Mouse (Mus musculus): ENCODE measurements around the gene AC131692.1. TPM values are rescaled to one million over a fixed set of nuclear protein-coding genes. Genes with fewer than 3 reads are reported as not detected.

AC131692.1 gene
- polyA plus RNA-seq, 1 experiment from 2014 or later = not detected

DNA sequence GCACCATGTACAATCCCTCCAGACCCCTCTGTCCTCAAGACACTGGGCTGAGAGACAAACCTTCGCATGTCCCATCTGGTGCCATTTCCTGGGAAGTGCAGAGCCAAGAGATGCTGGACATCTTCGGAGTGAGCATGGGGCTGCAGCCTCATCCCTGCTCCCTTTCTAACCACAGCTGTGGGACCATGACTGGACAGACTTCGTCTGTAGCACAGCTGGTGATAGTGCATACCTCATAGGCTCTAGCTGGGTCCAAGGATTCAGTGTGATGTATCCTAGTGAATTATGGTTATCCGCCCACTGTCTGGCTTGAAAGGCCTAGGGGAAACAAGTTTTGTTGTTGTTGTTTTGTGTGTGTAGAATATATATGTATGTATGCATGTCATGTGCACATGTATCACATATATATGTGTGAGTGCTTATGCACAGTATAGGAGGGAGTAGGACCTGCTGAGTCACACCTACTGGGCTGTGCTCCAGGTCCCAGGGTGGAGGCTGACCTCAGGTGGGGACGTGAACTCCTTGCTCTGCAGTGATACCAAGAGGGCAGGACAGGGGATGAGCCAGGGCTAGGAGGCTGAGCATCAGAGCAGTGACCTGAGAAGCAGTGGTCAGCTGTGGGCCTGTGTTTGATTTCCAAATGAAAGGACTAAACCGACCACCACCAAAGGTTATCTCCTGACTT, 8.1 kb downstream of the AC131692.1 start:
- no peaks in the 10 kb centered on the region for H3K27me3 ChIP-seq (replicated peaks)
- H3K9me3 ChIP-seq (replicated peaks) = no peaks in the 10 kb centered on the region
- no peak overlapping the region for H3K4me3 ChIP-seq (replicated peaks)
- 86% methylated on average over 6 of the region's 6 CpGs for WGBS
- no peak overlapping the region for H3K9ac ChIP-seq (replicated peaks)
- H3K27ac ChIP-seq (replicated peaks) = no peak overlapping the region
- H3K36me3 ChIP-seq = no peaks in the 10 kb centered on the region
- H3K4me2 ChIP-seq = no peak overlapping the region
- ATAC-seq (ENCODE audit: low FRiP score) = no peak
- H3K4me1 ChIP-seq = no peaks in the 10 kb centered on the region

DNA sequence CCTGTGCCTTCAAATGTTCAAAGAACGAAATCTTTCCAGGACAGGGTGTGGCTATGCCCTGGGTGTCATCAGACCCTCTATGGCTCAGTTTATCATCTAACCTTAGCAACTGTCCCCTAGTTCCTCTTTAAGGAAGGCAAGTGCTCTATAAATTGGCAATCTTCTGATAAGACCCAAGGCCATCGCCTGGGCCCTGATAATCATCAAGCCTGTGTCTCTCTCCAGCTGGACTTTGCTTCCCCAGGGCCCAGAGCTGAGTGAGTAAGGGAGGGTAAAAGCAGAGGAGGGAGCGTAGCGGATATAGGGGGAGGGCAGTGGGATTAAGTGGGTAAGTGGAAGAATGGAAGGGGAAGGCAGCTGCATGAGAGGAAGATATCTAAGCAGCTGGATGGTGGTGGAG, 10.3 kb downstream of the AC131692.1 start:
- H3K9ac ChIP-seq (replicated peaks) = no peak overlapping the region
- ATAC-seq (ENCODE audit: low FRiP score) = no peak
- WGBS = 89% methylated on average over 4 of the region's 4 CpGs

DNA sequence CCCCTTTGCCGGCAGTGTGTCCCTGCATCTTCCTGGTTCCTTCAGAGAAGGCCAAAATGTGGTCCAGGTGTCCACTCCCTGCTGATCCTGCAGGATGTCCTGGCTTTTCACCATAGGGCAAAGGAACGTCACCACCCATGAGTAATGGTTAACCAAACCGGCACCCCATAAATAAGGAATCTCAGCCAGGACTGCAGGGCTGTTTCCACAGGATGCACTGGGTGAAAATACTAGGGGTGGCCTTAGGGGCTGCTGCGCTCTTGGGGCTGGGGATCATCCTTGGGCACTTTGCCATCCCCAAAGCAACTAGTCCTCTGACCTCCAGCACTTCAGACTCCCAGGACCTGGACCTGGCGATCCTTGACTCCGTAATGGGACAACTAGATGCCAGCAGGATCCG, 11.4 kb downstream of the AC131692.1 start, which contains the start of gene Naaladl1:
Gene Naaladl1 (plus strand): TSS at position 197 of the 400 bp plus-strand sequence.
- Histone ChIP-seq H3K4me1 (no peaks in the 10 kb centered on the region), H3K4me3 (replicated peaks) (no peak within 1 kb of the TSS), H3K4me2 (no peak within 1 kb of the TSS), H3K9me3 (replicated peaks) (no peaks in the 10 kb centered on the region), H3K27me3 (replicated peaks) (no peaks in the 10 kb centered on the region), H3K27ac (replicated peaks) (no peak within 1 kb of the TSS), H3K36me3 (no peaks in the 10 kb centered on the region), H3K9ac (replicated peaks) (no peak within 1 kb of the TSS)
- ATAC-seq (ENCODE audit: low FRiP score) = no peak
- 88% methylated on average over 7 of the region's 7 CpGs for WGBS

More for the DNA sequence above, 10.3 kb downstream of the AC131692.1 start:
- Histone ChIP-seq H3K27me3 (replicated peaks) (no peaks in the 10 kb centered on the region), H3K4me2 (no peak overlapping the region), H3K4me1 (no peaks in the 10 kb centered on the region), H3K36me3 (no peaks in the 10 kb centered on the region), H3K27ac (replicated peaks) (no peak overlapping the region), H3K4me3 (replicated peaks) (no peak overlapping the region), H3K9me3 (replicated peaks) (no peaks in the 10 kb centered on the region)

DNA sequence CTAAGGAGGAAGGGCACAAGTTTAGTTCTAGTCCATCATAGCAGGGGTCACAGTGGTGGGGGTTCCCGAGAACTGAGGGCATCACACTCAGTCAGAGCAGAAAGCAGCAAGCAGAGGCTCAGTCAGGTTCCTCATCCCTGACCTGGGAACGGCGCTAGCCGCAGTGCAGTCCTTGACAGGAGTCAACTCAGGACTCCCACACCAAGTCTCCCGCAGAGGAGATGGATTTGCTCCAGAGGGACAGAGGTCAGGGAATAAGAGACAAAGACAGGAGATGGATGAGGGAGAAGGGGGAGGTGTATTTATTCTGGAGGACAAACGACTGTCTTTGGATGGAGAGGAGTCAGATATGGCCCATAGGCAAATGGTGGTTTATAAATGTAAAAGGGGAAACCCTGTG, 18.9 kb downstream of the AC131692.1 start:
- peaks cover 31% of the 10 kb centered on the region for H3K36me3 ChIP-seq
- WGBS = 71% methylated on average over 6 of the region's 6 CpGs
- H3K9me3 ChIP-seq (replicated peaks) = no peaks in the 10 kb centered on the region
- no peak overlapping the region for H3K4me2 ChIP-seq
- no peak overlapping the region for H3K9ac ChIP-seq (replicated peaks)
- ATAC-seq (ENCODE audit: low FRiP score) = no peak
- H3K4me1 ChIP-seq = peaks cover 16% of the 10 kb centered on the region
- no peak overlapping the region for H3K27ac ChIP-seq (replicated peaks)
- no peaks in the 10 kb centered on the region for H3K27me3 ChIP-seq (replicated peaks)
- no peak overlapping the region for H3K4me3 ChIP-seq (replicated peaks)

DNA sequence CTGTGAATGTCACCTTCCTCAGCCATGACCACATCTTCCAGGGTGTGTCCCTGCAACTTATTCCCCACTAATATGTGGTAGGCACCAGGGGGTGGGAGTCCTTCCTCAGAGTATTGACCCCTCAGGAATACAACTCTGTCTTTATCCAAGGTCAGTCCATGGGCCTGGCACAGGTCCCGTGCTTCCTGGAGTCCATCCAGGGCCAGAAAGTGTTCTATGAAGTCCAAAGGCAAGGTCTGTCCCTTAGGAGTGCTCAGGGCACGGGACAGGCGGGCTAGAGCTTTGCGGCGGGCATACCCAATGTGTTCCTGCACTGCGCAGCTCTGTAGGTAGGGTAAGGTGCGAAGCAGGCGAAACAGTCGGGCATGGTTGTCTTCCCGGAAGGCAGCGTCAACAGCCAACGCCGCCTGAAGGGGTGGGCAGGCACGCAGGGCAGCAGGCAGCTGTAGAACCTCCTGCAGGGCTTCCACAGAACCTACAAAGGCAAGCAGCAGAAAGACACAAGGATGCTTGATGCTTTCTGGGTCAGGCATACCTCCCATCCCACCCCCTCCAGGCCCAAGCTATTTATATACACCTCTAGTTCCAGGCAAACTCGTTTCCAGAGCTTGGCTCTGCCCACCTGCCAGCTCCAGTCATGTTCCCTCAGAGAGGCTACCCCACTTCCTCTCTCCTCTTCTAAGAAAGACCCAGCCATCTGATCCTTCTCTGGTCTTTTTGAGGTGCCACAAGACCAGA, 22.1 kb downstream of the AC131692.1 start:
- WGBS = 90% methylated on average over 15 of the region's 15 CpGs
- no peaks in the 10 kb centered on the region for H3K9me3 ChIP-seq (replicated peaks)
- H3K27ac ChIP-seq (replicated peaks) = no peak overlapping the region
- peaks cover 36% of the 10 kb centered on the region for H3K36me3 ChIP-seq
- ATAC-seq (ENCODE audit: low FRiP score) = no peak
- peaks cover 30% of the 10 kb centered on the region for H3K4me1 ChIP-seq
- 0 out of 2 replicates have a peak overlapping the region, but pooled peaks have one; percentile 36 for H3K9ac ChIP-seq (replicated peaks)
- H3K27me3 ChIP-seq (replicated peaks) = no peaks in the 10 kb centered on the region
- peak overlapping the region; percentile 92 for H3K4me2 ChIP-seq
- peak overlapping the region; percentile 71; the same call in 1 of the 2 replicates for H3K4me3 ChIP-seq (replicated peaks)

DNA sequence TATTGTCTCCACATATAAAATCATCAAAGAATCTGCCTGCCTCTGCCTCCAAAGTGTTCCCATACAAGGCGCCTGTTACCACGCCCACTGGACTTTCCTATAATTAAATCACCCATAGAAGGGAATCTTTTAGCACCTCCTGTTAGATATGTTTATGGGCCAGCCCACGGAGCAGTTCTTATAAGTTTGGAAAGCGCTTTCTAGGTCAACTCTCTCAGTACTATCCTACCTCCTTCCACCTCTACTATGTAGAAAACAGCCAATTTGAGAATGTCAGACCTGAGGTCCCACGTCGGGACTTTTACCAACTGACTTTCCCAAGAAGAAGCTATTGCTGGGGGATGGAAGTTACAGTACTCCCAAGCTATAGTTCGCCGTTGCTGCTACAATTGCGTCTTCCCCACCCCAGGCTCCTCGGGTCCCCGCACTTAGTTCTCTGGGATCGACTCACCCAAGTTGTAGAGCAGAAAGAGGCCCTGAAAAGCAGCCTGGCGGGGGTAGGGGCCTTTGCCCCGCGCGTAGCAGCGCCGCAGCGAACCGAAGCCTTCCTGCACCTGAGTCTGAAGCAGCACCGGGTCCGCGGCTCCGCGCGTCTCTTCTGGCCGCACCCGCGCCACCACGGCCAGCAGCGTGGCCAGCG, 23.2 kb downstream of the AC131692.1 start:
- Histone ChIP-seq H3K36me3 (peaks cover 35% of the 10 kb centered on the region), H3K27me3 (replicated peaks) (no peaks in the 10 kb centered on the region), H3K4me3 (replicated peaks) (peak overlapping the region; percentile 71), H3K4me2 (peak overlapping the region; percentile 92), H3K27ac (replicated peaks) (peak overlapping the region; percentile 95), H3K4me1 (peaks cover 30% of the 10 kb centered on the region), H3K9me3 (replicated peaks) (no peaks in the 10 kb centered on the region), H3K9ac (replicated peaks) (peak overlapping the region; percentile 78)
- 5% methylated on average over 32 of the region's 32 CpGs for WGBS
- ATAC-seq (ENCODE audit: low FRiP score) = no peak

DNA sequence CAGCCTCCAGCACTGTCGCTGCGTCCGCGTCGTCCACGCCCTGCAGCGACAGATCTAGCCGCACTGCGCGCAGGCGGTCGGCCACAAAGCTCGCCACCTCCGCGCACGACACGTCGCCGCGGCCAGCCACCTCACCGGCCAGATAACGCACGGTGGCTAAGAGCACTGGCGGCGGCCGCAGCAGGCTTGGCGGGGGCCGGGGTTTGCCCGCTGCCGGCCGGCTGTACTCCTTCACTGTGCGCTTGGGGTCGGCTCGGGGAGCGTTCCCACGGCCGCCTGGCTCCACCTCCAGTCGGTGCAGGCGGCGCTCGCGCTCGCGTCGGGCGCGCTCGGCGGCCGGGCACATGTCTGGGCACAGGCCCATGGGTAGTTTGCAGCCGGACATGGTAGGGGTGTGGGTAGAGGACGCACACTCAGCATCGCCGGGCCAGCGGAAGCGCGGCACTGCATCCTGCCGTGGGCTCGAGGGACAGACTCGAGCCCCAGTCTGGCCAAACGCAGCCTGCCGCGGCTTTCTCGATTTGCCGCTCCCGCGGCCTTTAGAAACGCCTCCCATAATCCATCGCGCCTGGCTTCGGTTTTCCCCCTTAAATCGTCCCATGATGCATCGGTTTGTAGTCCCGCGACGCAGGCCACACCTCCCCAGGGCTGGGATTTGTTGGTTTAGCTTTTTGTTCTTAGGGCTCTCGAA, 23.9 kb downstream of the AC131692.1 start, which contains the start of gene Sac3d1:
Gene Sac3d1 (minus strand): TSS at position 665 of the 691 bp plus-strand sequence.
- WGBS = under 1% methylated on average over 77 of the region's 77 CpGs
- H3K9me3 ChIP-seq (replicated peaks) = no peaks in the 10 kb centered on the region
- peaks cover 30% of the 10 kb centered on the region for H3K4me1 ChIP-seq
- H3K4me3 ChIP-seq (replicated peaks) = peak within 1 kb of the TSS; percentile 71
- ATAC-seq (ENCODE audit: low FRiP score) = peak; percentile 92
- H3K36me3 ChIP-seq = peaks cover 29% of the 10 kb centered on the region
- peak within 1 kb of the TSS; percentile 95 for H3K27ac ChIP-seq (replicated peaks)
- peak within 1 kb of the TSS; percentile 92 for H3K4me2 ChIP-seq
- H3K27me3 ChIP-seq (replicated peaks) = no peaks in the 10 kb centered on the region
- H3K9ac ChIP-seq (replicated peaks) = peak within 1 kb of the TSS; percentile 78

DNA sequence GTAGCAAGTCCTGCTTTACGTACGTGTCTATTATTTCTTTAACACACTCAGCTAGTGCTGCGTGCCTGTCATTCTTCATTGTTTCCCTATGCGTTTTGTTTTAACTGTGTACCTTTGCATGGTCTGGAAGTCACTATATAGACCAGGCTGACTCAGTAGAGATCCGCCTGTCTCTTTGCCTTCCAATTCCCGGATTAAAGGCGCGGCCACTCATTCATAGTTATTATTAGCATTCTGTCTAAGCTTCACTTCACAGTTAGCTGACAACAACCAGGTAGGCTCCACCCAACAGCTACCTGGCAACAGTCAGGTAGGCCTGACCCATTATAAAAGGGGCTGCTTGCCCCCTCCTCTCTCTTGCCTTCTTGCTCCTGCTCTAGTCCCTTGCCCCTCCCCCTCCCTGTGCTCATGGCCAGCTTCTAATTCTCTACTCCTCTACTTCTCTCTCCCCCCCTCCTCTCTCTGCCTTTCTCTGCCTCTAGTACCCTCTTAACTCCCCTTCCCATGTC, 24.5 kb downstream of the AC131692.1 start:
- H3K4me3 ChIP-seq (replicated peaks) = peak overlapping the region; percentile 71
- H3K27ac ChIP-seq (replicated peaks) = peak overlapping the region; percentile 95
- no peaks in the 10 kb centered on the region for H3K9me3 ChIP-seq (replicated peaks)
- H3K4me1 ChIP-seq = peaks cover 35% of the 10 kb centered on the region
- peaks cover 33% of the 10 kb centered on the region for H3K36me3 ChIP-seq
- peak; percentile 54 for ATAC-seq (ENCODE audit: low FRiP score)
- WGBS = under 1% methylated on average over 8 of the region's 8 CpGs
- peak overlapping the region; percentile 92 for H3K4me2 ChIP-seq
- no peaks in the 10 kb centered on the region for H3K27me3 ChIP-seq (replicated peaks)
- peak overlapping the region; percentile 78 for H3K9ac ChIP-seq (replicated peaks)

DNA sequence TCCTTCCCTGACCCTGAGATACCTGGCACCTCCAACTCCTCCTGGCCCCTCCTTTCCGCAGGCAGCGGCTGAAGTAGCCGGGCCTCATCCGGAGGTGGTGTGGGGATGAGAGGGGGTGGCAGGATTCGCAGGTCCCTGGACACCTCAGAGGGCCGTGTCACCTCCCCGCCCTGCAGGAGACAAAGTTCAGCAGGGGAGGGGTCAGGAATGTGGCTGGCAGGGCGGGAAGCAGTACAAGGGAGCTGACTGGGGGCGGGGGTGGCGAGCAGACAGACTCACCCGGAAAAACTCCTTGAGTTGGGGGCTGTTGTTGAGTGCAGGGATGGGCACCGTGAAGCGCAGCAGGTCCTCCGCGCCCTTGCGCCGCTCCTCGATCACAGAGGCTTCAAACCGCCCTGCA, 27.5 kb downstream of the AC131692.1 start:
- no peak for ATAC-seq (ENCODE audit: low FRiP score)
- no peak overlapping the region for H3K4me2 ChIP-seq
- peaks cover 10% of the 10 kb centered on the region for H3K36me3 ChIP-seq
- 41% methylated on average over 19 of the region's 19 CpGs for WGBS
- H3K4me1 ChIP-seq = peaks cover 31% of the 10 kb centered on the region
- H3K27ac ChIP-seq (replicated peaks) = no peak overlapping the region
- no peak overlapping the region for H3K4me3 ChIP-seq (replicated peaks)
- no peaks in the 10 kb centered on the region for H3K27me3 ChIP-seq (replicated peaks)
- H3K9me3 ChIP-seq (replicated peaks) = no peaks in the 10 kb centered on the region
- no peak overlapping the region for H3K9ac ChIP-seq (replicated peaks)

DNA sequence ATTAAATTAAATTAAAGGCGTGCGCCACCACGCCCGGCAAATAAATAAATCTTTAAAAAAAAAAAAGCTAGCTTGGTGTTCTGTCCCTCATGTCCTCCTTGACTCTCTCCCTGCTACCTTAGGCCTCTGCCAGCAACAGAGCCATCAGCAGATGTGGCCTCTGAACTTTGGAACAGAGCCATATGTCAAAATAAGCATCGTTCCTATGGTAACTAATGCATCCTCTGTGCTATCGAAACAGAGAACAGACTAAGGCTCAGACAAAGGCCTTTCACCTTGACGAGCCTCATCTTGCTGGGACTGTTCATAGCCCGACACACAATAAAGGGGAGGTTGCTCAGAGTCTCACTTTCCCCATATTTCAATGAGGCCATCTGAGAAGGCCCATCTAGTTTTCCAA, 29.1 kb downstream of the AC131692.1 start:
- no peak overlapping the region for H3K9ac ChIP-seq (replicated peaks)
- no peak overlapping the region for H3K4me2 ChIP-seq
- H3K36me3 ChIP-seq = peaks cover 10% of the 10 kb centered on the region
- no peaks in the 10 kb centered on the region for H3K9me3 ChIP-seq (replicated peaks)
- H3K4me1 ChIP-seq = peaks cover 23% of the 10 kb centered on the region
- no peak overlapping the region for H3K4me3 ChIP-seq (replicated peaks)
- WGBS = 62% methylated on average over 8 of the region's 8 CpGs
- H3K27me3 ChIP-seq (replicated peaks) = no peaks in the 10 kb centered on the region
- ATAC-seq (ENCODE audit: low FRiP score) = no peak
- H3K27ac ChIP-seq (replicated peaks) = no peak overlapping the region

DNA sequence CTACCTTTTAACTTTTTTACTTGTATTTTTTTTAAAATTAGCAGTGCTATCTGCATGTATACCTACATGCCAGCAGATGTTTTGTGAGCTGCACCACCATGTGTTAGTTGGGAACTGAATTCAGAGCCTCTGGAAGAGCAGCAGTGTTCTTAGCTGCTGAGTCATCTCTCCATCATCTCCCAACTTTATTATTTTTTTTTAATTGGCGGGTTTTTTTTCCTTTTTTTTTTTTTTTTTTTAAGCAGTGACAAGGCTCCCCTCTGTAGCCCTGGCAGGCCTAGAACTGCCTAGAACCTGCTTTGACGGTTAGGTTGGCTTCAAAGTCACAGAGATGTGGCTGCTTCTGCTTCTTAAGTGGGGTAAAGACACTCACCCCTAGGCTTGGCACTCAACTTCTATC, 30.7 kb downstream of the AC131692.1 start:
- whole genome bisulfite sequencing = 73% methylated on average over 2 of the region's 2 CpGs
- Histone ChIP-seq H3K27me3 (replicated peaks) (no peaks in the 10 kb centered on the region), H3K4me2 (no peak overlapping the region), H3K4me1 (peaks cover 14% of the 10 kb centered on the region), H3K9ac (replicated peaks) (no peak overlapping the region), H3K4me3 (replicated peaks) (no peak overlapping the region), H3K36me3 (peaks cover 10% of the 10 kb centered on the region), H3K9me3 (replicated peaks) (no peaks in the 10 kb centered on the region), H3K27ac (replicated peaks) (no peak overlapping the region)
- no peak for ATAC-seq (ENCODE audit: low FRiP score)

All from neural tube, embryonic 15.5 days (tissue).